Mouse (Mus musculus): Measurements from ENCODE around the gene Slc30a7. TPM values are rescaled to one million over a fixed set of nuclear protein-coding genes. Genes with fewer than 3 reads are reported as not detected.

Slc30a7 gene
- 10 to 100 TPM; 33.6 to 43.9 TPM for total RNA-seq (2023)

DNA sequence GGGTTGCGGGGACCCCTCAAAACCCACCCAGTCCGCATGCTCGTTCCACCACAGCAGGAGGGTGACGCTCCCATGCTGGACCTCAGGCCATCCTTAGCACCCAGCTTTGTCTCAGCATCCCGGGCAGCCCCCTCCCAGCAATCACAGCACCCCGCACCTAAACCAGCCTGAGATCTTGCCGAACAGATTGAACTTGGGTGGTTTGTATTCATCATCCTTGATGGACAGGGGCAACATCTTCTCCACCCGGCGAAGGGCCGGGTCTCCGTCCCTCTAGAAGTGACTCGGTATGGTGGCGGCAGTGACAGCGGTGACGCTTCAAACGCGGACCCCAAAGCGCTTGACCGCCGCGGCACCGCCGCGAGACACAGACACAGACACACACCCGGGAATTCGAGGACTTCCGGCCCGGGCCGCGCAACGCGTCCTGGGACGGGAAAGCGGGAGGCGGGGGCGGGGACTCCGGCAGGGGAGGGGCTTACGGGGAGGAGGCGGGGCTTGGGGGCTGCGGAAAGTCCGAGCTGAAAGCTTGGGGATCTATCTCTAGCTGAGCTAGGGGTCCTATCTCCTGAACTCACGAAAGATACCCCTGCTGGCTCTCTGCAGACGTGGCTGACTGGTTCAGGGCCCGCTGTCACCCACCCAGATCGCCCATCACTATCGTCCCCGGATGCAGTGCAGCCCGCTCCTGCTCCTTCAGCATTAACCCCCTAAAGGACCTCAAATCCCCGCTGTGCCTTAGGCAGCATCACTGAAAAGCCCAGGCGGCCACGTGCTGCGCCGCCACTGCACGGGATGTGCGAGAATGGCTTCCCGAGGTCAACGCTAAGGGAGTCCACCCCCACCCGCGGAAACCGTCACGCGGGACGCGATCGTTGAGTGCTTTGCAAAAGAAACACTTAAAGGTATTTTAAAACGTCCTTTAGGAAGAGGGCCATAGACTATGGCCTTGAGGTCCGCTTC, at the start of gene Slc30a7, which contains the start of gene Extl2:
Gene Slc30a7 (minus strand): TSS at position 429 of the 963 bp plus-strand sequence.
Gene Extl2 (plus strand): TSS at position 485 of the 963 bp plus-strand sequence.

Other genes starting within 250 kb of the Slc30a7 start
- gene Dph5, start 119.6 kb downstream of the Slc30a7 start, total RNA-seq (2023), result 10 to 100 TPM; 61.7 to 72.2 TPM
- 1 to 10 TPM; 2.9 to 3.0 TPM for gene Extl2, start 56 bp upstream of the Slc30a7 start, total RNA-seq (2023)
- 1 to 10 TPM; 2.6 to 8.0 TPM for gene Vcam1, start 122.3 kb upstream of the Slc30a7 start, total RNA-seq (2023)
- not detected for gene Gpr88, start 246.1 kb upstream of the Slc30a7 start, total RNA-seq (2023)

Measured in B cell, adult 67 days (primary cell).